Mouse (Mus musculus) bone marrow macrophage, adult 2 months (primary cell): Measurements from ENCODE around the gene Notum. TPM values are rescaled to one million over a fixed set of nuclear protein-coding genes. Genes with fewer than 3 reads are reported as not detected.
"Not testable (repeated sequence)": the region's sequence is repeated elsewhere in the genome, so short reads cannot be mapped to it uniquely, and the experiment has no call there.

ENCODE experiments used
- H3K27ac ChIP-seq: 2 replicates; pipeline ENCODE4 v1.5.1; 2012; ENCODE audit warnings: low read depth, low read length; ENCODE audit not compliant: insufficient read depth
- H3K4me1 ChIP-seq: 2 replicates; pipeline ENCODE4 v1.6.1; 2012; ENCODE audit warnings: low read length; ENCODE audit not compliant: control insufficient read depth, insufficient read depth
- H3K4me3 ChIP-seq: 2 replicates; pipeline ENCODE4 v1.5.1; 2012; ENCODE audit warnings: mild to moderate bottlenecking, low read length, moderate library complexity; ENCODE audit not compliant: insufficient read depth
- CTCF ChIP-seq: IDR thresholded peaks from 2 replicates; pipeline ENCODE4 v1.5.1; 2012; ENCODE audit warnings: low read depth, mild to moderate bottlenecking, low read length, moderate library complexity
- POLR2A ChIP-seq: IDR thresholded peaks from 2 replicates; pipeline ENCODE4 v1.6.1; 2012; ENCODE audit warnings: mild to moderate bottlenecking, low read depth, low read length, borderline replicate concordance
- polyA plus RNA-seq: library from polyadenylated mRNA; stranded (reverse); fragments of >200 nt; gene quantifications from 2 replicates; pipeline ENCODE4 v1.2.4, GENCODE M21; 2012; ENCODE audit not compliant: missing spikeins, insufficient read depth, insufficient read length

The Notum gene
- polyA plus RNA-seq, 1 experiment: not detected

GRCm38 (mm10) chr11:120682683-120683082 lies 21.7 kb upstream of the Notum start:
- Histone ChIP-seq H3K4me3 (no peak overlapping the region), H3K4me1 (peaks cover 15% of the 10 kb centered on the region), H3K27ac (no peak overlapping the region)
- TF ChIP-seq CTCF (no peak), POLR2A (no peak)

DNA sequence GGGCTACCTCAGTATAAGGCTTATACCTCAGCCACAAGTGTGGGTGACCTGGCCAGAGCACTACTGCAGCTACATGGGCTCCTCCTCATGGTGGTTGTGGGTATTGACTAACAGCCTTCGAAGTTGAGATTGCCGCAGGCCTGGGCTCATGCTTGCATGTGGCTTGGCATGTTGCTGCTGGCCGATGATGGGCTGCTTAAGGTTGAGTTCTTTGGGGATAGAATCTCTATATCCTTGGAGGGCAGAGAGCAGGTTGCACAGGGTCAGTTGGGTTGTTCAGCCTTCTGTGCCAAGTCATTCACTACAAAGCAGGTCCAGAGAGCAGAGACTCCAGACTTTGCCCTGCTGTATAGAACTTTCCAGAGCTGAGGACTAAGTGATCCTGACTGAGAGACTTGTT lies 18.9 kb upstream of the Notum start:
- TF ChIP-seq CTCF (no peak), POLR2A (no peak)
- peaks cover 22% of the 10 kb centered on the region for H3K4me1 ChIP-seq
- no peak overlapping the region for H3K27ac ChIP-seq
- H3K4me3 ChIP-seq: no peak overlapping the region

DNA sequence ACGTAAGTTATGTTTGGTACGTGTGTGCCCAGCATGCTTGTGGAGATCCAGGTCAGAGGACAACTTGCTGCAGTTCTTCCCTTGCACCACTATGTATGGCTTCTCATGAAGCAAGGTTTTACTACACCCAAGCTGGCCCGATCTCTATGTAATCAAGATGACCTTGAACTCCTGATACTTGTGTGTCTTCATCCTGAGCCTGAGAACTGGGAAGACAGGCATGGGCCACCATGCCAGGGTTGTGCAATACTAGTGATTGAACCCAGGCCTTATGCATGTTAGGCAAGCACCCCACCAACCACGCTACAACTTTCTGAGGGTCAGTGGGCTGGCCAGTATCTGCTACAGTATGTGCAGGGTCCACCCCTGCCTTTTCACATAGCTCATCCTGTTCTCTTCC lies 16.0 kb upstream of the Notum start:
- no peak overlapping the region for H3K4me3 ChIP-seq
- no peak overlapping the region for H3K27ac ChIP-seq
- TF ChIP-seq CTCF (no peak), POLR2A (no peak)
- H3K4me1 ChIP-seq: peaks cover 20% of the 10 kb centered on the region

DNA sequence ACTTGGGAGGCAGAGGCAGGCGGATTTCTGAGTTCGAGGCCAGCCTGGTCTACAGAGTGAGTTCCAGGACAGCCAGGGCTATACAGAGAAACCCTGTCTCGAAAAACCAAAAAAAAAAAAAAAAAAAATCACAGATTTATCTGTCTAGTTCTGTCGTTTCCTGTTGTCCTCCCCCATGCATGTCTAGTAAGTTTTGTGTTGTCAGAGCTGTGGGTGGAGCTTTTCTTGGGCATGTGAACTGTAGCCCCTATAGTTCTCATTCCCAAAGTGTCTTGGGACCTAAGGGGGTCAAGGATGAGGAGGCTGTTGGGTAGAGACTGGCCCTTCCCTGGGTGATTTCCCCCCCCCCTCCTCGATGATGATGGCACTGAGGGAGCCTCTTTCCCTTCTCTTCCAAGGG lies 14.9 kb upstream of the Notum start:
- H3K4me3 ChIP-seq, H3K27ac ChIP-seq: not testable (repeated sequence)
- H3K4me1 ChIP-seq: peaks cover 20% of the 10 kb centered on the region

GRCm38 (mm10) chr11:120673594-120674122 lies 12.7 kb upstream of the Notum start:
- Histone ChIP-seq H3K27ac (peak overlapping the region; percentile 81), H3K4me3 (peak overlapping the region; percentile 86), H3K4me1 (peaks cover 20% of the 10 kb centered on the region)
- no peak for TF ChIP-seq CTCF
- TF ChIP-seq POLR2A: no peak

DNA sequence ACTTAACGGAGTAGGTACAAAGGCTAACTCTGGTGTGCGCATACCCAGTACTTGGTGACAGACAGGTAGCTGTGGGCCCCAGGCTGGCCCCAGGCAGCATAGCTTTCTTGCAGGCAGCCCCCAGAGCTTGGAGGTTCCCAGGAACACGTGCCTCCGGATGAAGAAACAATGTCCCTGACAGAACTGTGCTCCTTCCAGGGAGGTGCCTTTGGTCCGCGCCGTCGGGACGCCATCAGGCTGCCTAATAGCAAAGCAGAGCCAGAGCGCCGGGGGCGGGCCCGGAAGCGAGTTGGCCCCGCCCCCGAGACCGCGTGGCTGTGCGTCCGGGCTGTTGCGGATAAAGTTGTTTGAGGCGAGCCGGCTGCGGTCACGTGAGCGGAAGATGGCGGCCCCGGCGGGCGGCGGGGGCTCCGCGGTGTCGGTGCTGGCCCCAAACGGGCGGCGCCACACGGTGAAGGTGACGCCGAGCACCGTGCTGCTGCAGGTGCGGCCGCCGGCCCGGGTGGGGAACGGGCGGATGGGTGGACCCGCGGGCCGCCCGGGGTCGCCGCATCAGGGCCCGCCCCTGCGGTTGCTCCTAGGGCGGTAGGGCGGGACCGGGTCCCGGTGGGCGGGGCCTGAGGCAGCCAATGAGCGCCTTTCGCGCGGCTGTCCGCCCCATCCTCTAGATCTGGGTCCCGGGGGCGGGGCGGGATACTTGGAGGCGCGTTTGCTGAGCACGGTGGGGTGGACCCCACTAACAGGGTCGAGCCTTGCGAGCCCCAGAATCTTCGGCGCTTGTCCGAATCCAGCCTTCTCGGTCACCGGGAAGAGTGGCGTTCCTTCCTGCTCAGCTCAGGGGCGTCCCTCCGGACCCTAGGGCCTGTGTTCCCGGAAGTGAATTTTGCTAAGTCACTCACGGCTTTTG lies 12.0 kb upstream of the Notum start, which contains the start of gene Aspscr1:
Gene Aspscr1 (plus strand): TSS at position 287 of the 907 bp plus-strand sequence.
- TF ChIP-seq CTCF (no peak), POLR2A (0 out of 2 replicates have a peak, but pooled peaks have one; percentile 54)
- Histone ChIP-seq H3K4me1 (peaks cover 20% of the 10 kb centered on the region), H3K4me3 (peak within 1 kb of the TSS; percentile 86), H3K27ac (peak within 1 kb of the TSS; percentile 81)

DNA sequence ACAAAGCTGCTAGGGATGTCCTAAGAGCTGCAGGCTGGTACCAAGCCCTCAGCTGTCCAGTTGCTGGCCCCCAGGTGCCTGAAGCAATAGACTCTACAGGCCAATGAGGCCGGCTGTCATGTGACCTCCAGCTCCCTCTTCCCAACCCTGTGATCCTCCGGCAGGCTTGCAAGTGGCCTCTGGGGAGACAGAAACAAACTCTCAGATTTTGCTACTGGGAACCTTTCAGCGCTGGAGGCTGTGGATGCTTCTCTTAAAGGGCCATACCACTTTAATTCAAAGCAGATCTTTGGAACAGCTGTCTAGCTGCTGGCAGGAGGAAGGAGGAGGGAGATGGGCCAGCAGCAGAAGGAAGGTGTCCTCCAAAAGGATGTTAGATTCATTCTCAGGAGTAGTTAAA lies 5.6 kb upstream of the Notum start:
- TF ChIP-seq CTCF: no peak
- no peak for TF ChIP-seq POLR2A
- H3K4me3 ChIP-seq: no peak overlapping the region

GRCm38 (mm10) chr11:120665406-120665805 lies 4.4 kb upstream of the Notum start:
- no peak for TF ChIP-seq POLR2A
- TF ChIP-seq CTCF: no peak
- Histone ChIP-seq H3K4me1 (no peaks in the 10 kb centered on the region), H3K4me3 (no peak overlapping the region), H3K27ac (no peak overlapping the region)

More for the DNA sequence above, 5.6 kb upstream of the Notum start:
- no peak overlapping the region for H3K27ac ChIP-seq
- H3K4me1 ChIP-seq: no peaks in the 10 kb centered on the region

GRCm38 (mm10) chr11:120663714-120664113 lies 2.7 kb upstream of the Notum start:
- H3K4me1 ChIP-seq: no peaks in the 10 kb centered on the region
- no peak overlapping the region for H3K4me3 ChIP-seq
- no peak overlapping the region for H3K27ac ChIP-seq
- no peak for TF ChIP-seq POLR2A
- TF ChIP-seq CTCF: no peak

DNA sequence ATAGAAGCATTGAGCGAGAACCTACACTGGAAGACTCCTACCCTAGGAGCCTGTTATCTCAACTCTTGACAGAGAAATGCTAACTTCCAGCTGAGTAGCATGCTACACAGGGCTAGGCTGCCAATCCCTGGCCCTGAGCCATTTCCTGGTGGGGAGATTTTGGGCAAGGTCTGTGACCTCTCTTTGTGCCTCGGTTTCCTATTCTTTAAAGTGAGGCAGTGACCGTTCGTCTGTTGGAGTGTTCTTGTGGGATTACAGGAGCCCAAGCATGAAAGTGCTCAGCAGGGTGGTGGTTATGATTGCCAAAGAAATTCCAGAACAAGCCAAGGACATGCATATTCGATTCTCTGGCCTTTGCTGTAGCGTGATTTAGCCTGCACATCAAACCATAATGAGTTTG lies 1.8 kb upstream of the Notum start:
- H3K4me1 ChIP-seq: no peaks in the 10 kb centered on the region
- no peak overlapping the region for H3K4me3 ChIP-seq
- no peak for TF ChIP-seq CTCF
- TF ChIP-seq POLR2A: no peak
- H3K27ac ChIP-seq: no peak overlapping the region
